Mouse (Mus musculus) kidney, embryonic 15.5 days (tissue): ENCODE measurements around the gene Rps8. TPM values are rescaled to one million over a fixed set of nuclear protein-coding genes. Genes with fewer than 3 reads are reported as not detected.

Experiments used
- ATAC-seq: fragments of 200-750 bp; cut with Nextera tagmentation; replicated peaks from 2 replicates; pipeline ENCODE4 v1.8.0; 2017; ENCODE audit warnings: moderate TSS enrichment; ENCODE audit not compliant: low FRiP score
- H3K27ac ChIP-seq: fragments of 300-500 bp; sonication (generic); 2 replicates; pipeline ENCODE4 v1.5.1; 2015; ENCODE audit warnings: mild to moderate bottlenecking, inconsistent platforms
- H3K27me3 ChIP-seq: fragments of 300-500 bp; sonication (generic); 2 replicates; pipeline ENCODE4 v1.6.1; 2015; ENCODE audit warnings: inconsistent platforms
- H3K36me3 ChIP-seq: fragments of 300-500 bp; sonication (generic); 2 replicates; pipeline ENCODE4 v1.6.1; 2015; ENCODE audit warnings: inconsistent platforms
- H3K4me1 ChIP-seq: fragments of 300-500 bp; sonication (generic); 2 replicates; pipeline ENCODE4 v1.6.1; 2015; ENCODE audit warnings: inconsistent platforms
- H3K4me2 ChIP-seq: fragments of 300-500 bp; sonication (generic); 2 replicates; pipeline ENCODE4 v1.6.1; 2015; ENCODE audit warnings: moderate library complexity, mild to moderate bottlenecking, inconsistent platforms
- H3K4me3 ChIP-seq: fragments of 300-500 bp; sonication (generic); replicated peaks from 2 replicates; pipeline ENCODE4 v1.5.1; 2015; ENCODE audit warnings: mild to moderate bottlenecking, inconsistent platforms
- H3K9ac ChIP-seq: fragments of 300-500 bp; sonication (generic); 2 replicates; pipeline ENCODE4 v1.6.1; 2015; ENCODE audit warnings: mild to moderate bottlenecking, inconsistent platforms
- H3K9me3 ChIP-seq: fragments of 300-500 bp; sonication (generic); replicated peaks from 2 replicates; pipeline ENCODE4 v1.6.1; 2016; ENCODE audit warnings: inconsistent platforms
- WGBS: fragments of 180-500 bp; shearing (Covaris S2); methylation state at CpG from one replicate; pipeline ENCODE4 v1.1.7; 2015; ENCODE audit warnings: mixed read lengths; 5-methylcytosine and 5-hydroxymethylcytosine counted together
- polyA plus RNA-seq: library from polyadenylated mRNA; unstranded; fragments of >200 nt; fragmentation: Nextera tagmentation; extraction: Ambion mirVana; gene quantifications from 2 replicates; pipeline ENCODE4 v1.2.1, GENCODE M21; 2015

Rps8 gene
- polyA plus RNA-seq, 1 experiment from 2014 or later = 1,027 TPM

DNA sequence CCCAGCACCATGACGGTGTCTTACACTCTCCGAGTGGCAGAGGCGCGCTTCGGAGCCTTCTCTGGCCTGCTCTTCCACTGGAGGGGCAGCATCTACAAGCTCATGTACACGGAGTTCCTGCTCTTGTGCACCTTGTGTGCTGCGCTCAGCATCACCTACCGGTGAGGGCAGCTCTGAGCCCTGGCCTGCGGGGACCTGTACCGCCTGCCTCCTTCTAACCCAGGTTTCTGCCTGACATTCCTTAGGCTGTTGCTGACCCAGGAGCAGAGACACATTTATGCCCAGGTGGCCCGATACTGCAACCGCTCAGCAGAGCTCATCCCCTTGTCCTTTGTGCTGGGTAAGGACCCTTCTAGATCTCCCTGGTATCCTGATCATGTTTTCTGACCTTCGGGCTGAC, 10.8 kb downstream of the Rps8 start:
- 93% methylated on average over 13 of the region's 13 CpGs for WGBS
- H3K36me3 ChIP-seq = peaks cover 22% of the 10 kb centered on the region

DNA sequence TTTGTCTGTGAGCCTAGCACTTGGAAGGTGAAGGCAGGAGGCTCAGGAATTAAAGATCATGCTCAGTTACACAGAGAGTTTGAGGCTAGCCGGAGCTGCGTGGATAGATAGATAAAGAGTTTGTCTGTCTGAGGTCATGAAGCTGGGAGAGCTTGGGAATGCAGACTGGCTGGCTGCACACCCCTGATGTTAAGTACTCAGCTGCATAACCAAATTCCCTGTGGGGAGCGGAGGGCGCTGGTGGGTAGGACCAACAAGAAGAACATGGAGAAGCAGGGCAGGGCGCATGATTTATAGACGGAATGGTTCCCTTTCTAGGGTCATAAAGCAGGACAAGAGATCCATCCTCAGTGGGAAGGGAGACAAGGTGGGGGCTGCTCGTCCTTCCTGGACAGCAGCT, 13.0 kb downstream of the Rps8 start:
- H3K36me3 ChIP-seq = 0 out of 2 replicates have a peak, but pooled peaks cover 2% of the 10 kb centered on the region
- no peak overlapping the region for H3K4me3 ChIP-seq
- H3K9me3 ChIP-seq = no peaks in the 10 kb centered on the region
- no peaks in the 10 kb centered on the region for H3K27me3 ChIP-seq
- no peak overlapping the region for H3K4me2 ChIP-seq
- 35% methylated on average over 7 of the region's 7 CpGs for WGBS
- ATAC-seq = no peak
- no peak overlapping the region for H3K9ac ChIP-seq
- H3K27ac ChIP-seq = no peak overlapping the region
- H3K4me1 ChIP-seq = peaks cover 9% of the 10 kb centered on the region

More for the DNA sequence above, 10.8 kb downstream of the Rps8 start:
- H3K4me3 ChIP-seq = no peak overlapping the region
- H3K27ac ChIP-seq = no peak overlapping the region
- H3K9ac ChIP-seq = no peak overlapping the region
- no peak for ATAC-seq
- peaks cover 4% of the 10 kb centered on the region for H3K4me1 ChIP-seq
- no peak overlapping the region for H3K4me2 ChIP-seq
- no peaks in the 10 kb centered on the region for H3K9me3 ChIP-seq
- H3K27me3 ChIP-seq = no peaks in the 10 kb centered on the region

DNA sequence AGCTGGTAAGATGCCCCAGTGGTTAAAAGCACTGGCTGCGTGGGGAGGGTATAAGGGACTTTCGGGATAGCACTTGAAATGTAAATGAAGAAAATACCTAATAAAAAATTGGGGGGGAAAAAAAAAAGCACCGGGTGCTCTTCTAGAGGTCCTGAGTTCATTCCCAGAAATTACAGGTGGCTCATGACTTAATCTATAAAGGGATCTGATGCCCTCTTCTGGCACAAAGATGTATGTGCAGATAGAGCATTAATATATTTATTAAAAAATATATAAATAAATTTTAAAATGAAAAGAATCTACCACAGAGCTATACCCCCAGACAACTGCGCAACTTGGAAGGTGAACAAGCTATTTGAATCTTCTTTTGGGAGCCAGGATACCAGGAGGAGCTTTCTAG, 15.4 kb downstream of the Rps8 start:
- Histone ChIP-seq H3K36me3 (no peaks in the 10 kb centered on the region), H3K27ac (no peak overlapping the region), H3K4me3 (no peak overlapping the region), H3K4me2 (no peak overlapping the region), H3K9ac (no peak overlapping the region), H3K9me3 (no peaks in the 10 kb centered on the region), H3K4me1 (peaks cover 9% of the 10 kb centered on the region), H3K27me3 (no peaks in the 10 kb centered on the region)
- ATAC-seq = no peak
- WGBS = 33% methylated on average over 4 of the region's 4 CpGs

DNA sequence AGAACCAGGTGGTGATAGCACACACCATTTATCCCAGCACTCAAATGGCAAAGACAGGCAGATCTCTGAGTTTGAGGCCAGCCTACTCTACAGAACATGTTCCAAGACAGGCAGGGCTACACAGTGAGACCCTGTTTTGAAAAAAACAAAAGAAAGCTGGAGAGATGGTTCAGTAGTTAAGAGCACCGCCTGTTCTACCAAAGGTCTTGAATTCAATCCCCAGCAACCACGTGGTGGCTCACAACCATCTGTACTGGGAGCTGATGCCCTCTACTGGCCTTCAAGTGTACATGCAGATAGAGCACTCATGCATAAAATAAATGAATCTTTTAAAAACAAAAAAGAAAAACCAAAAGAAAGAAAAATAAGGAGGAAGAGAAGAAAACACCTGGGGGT, 16.8 kb downstream of the Rps8 start:
- 3% methylated on average over 2 of the region's 2 CpGs for WGBS
- ATAC-seq = no peak
- no peaks in the 10 kb centered on the region for H3K9me3 ChIP-seq

DNA sequence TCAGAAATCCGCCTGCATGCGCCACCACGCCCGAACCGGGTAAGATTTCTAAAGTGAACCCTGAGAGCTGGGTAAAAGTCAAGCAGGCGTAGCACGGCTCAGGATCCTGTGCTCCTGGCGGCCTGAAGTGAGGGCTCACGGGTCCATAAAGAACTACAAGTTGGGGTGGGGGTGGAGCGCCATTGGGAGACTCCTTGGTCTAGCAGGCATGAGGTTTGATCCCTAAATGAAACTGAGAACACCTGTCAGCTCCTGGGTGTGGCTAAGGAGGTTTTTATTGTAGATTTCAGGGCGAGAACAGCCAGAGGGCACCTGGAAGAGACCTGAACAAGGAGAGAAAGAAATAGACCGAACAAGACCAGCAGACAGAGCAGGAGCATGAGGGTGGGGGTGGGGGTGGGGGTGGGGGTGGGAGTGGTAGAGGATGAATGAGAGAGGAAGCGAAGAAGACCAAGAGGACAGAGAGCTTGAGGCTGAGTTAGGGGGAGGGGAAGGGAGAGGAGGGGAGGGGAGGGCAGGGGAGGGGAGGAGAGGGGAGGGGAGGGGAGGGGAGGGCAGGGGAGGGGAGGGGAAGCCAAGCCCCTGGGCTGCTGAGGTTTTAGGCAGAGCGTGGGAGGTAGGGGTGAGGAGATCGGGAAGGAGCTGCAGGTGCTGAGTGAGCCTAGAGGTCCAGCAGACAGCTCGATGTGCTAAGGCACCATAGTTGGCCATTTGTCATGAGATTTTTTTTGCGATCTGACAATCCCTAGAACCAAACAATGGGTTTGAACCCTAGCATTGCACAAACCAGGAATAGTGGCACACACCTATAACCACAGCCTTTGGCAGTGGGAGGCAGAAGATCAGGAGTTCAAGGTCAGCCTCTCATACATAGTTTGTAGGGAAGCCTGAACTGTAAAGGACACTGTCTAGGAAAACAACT, 17.5 kb downstream of the Rps8 start:
- Histone ChIP-seq H3K4me1 (peaks cover 14% of the 10 kb centered on the region), H3K4me3 (no peak overlapping the region), H3K27ac (0 out of 2 replicates have a peak overlapping the region, but pooled peaks have one; percentile 4), H3K9ac (no peak overlapping the region), H3K9me3 (no peaks in the 10 kb centered on the region), H3K36me3 (no peaks in the 10 kb centered on the region), H3K4me2 (no peak overlapping the region), H3K27me3 (no peaks in the 10 kb centered on the region)
- no peak for ATAC-seq
- 54% methylated on average over 16 of the region's 17 CpGs for WGBS

More for the DNA sequence above, 16.8 kb downstream of the Rps8 start:
- H3K4me2 ChIP-seq = no peak overlapping the region
- no peaks in the 10 kb centered on the region for H3K36me3 ChIP-seq
- H3K4me3 ChIP-seq = no peak overlapping the region
- no peaks in the 10 kb centered on the region for H3K27me3 ChIP-seq
- H3K27ac ChIP-seq = 0 out of 2 replicates have a peak overlapping the region, but pooled peaks have one; percentile 4
- H3K4me1 ChIP-seq = peaks cover 12% of the 10 kb centered on the region
- no peak overlapping the region for H3K9ac ChIP-seq

DNA sequence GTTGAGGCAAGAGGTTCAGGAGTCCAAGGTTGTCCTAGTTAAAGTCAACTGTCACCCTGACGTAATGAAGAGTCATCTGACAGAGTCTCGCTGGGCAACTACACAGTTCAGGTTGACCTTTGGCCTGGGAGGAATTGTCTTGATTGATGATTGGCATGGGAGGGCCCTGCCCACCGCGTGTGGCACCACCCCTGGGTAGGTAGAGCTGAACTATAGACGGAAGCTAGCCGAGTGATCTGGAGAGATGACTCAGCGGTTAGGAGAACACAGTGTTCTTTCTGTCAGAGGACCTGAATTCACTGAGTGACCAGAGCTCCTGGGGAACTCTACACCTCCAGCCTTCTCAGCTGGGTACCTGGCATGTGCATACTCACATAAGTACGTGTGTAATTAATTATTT, 20.0 kb downstream of the Rps8 start:
- ATAC-seq = no peak; the same call in 1 of the 2 replicates
- peaks cover 3% of the 10 kb centered on the region; the same call in 1 of the 2 replicates for H3K36me3 ChIP-seq
- no peak overlapping the region for H3K4me2 ChIP-seq
- 32% methylated on average over 8 of the region's 8 CpGs for WGBS
- H3K27me3 ChIP-seq = peaks cover 22% of the 10 kb centered on the region
- no peak overlapping the region for H3K4me3 ChIP-seq
- no peak overlapping the region for H3K9ac ChIP-seq
- no peak overlapping the region for H3K27ac ChIP-seq
- no peaks in the 10 kb centered on the region for H3K9me3 ChIP-seq
- peaks cover 26% of the 10 kb centered on the region for H3K4me1 ChIP-seq

DNA sequence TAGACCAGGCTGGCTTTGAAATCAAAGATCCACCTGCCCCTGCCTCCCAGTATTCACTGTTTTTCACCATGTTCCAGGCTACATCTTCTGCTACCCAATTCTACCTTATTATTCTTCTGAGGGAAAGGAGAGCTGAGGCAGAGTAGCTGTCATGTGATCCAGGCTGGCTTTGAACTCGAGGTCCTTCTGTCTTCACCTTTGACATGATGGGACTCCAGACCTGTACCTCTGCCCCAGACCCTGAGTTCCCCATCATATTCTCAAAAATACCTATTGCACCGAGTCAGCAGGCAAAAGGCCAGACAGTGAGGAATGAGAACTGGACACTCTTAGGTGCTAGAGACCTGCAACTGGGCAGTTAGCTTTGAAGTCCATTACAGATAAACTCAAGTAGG, 21.4 kb downstream of the Rps8 start:
- H3K27ac ChIP-seq = no peak overlapping the region
- 39% methylated on average over 2 of the region's 2 CpGs for WGBS
- no peaks in the 10 kb centered on the region for H3K9me3 ChIP-seq
- peaks cover 22% of the 10 kb centered on the region for H3K27me3 ChIP-seq
- H3K9ac ChIP-seq = no peak overlapping the region
- peak overlapping the region; percentile 99 for H3K4me2 ChIP-seq
- no peak overlapping the region for H3K4me3 ChIP-seq
- peaks cover 3% of the 10 kb centered on the region; the same call in 1 of the 2 replicates for H3K36me3 ChIP-seq
- peaks cover 26% of the 10 kb centered on the region for H3K4me1 ChIP-seq
- ATAC-seq = no peak

DNA sequence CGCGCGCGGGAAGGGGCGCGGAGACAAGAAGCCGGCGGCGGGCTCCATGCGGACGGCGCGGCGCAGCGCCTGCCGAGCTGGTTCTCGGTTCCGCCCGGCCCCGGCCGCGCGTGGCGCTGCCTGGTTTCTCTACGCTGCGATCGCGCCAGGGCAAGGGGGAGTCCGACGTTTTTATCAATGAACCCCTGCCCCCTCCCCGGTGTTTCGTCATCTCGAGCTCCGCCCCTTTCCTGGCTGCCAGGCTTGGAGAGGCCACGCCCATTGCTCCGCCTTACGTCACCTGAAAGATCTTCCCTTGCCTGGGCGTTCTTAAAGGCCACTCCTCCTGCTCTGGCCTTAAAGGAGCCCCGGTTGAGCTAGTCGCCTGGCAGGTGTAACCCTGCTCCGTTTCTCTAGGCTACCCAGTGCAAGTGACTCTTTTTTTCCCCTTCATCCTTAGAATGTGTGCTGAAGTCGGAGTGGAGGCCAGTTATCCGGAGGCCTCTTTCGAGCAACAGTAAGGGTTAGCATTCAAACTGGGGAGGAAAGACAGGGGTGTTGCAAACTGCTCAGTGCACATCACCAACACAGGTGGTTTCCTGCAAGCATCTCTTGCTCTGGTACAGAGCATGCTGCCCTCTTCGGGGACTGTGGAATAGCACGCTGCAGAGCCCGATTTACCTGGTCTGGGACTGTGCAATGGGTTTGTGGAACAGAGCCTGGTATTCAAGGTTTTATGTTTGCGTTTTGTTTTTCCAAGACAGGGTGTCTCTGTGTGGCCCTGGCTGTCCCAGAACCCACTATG, 22.0 kb downstream of the Rps8 start, which contains the start of gene Plk3:
TSS of gene Plk3 (minus strand) at position 147 of the 784 bp plus-strand sequence.
- H3K27ac ChIP-seq = no peak within 1 kb of the TSS
- peak; percentile 93 for ATAC-seq
- 3% methylated on average over 43 of the region's 48 CpGs for WGBS
- peak within 1 kb of the TSS; percentile 99 for H3K4me2 ChIP-seq
- H3K4me1 ChIP-seq = peaks cover 24% of the 10 kb centered on the region
- peaks cover 6% of the 10 kb centered on the region; the same call in 1 of the 2 replicates for H3K36me3 ChIP-seq
- H3K27me3 ChIP-seq = peaks cover 22% of the 10 kb centered on the region
- H3K9me3 ChIP-seq = no peaks in the 10 kb centered on the region
- H3K9ac ChIP-seq = peak within 1 kb of the TSS; percentile 88
- H3K4me3 ChIP-seq = peak within 1 kb of the TSS; percentile 79

DNA sequence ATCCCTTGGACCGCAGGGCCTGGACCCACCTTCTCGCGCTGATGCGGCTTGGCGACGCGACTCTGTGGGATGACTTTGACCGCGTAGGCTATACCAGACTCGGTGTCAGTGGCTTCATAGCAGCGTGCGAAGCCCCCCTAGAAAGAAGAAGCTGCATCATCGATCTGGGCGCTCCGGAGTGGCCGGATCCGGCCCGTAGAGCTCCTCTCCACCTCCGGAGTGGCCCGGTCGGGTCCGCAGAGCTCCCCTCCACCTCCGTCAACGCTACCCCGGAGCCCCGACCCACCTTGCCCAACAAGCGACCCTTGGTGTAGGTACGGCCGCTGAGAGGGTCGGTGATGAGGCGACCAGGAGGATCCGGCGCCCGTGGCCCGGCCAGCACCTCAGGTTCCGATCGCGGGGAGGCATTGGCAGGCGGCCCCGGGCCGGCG, 22.7 kb downstream of the Rps8 start:
- WGBS = under 1% methylated on average over 42 of the region's 42 CpGs
- Histone ChIP-seq H3K36me3 (peaks cover 11% of the 10 kb centered on the region; the same call in 1 of the 2 replicates), H3K27me3 (peaks cover 22% of the 10 kb centered on the region), H3K4me1 (peaks cover 21% of the 10 kb centered on the region), H3K27ac (no peak overlapping the region), H3K4me2 (peak overlapping the region; percentile 99), H3K9ac (peak overlapping the region; percentile 88), H3K9me3 (no peaks in the 10 kb centered on the region), H3K4me3 (peak overlapping the region; percentile 79)
- ATAC-seq = peak; percentile 38

DNA sequence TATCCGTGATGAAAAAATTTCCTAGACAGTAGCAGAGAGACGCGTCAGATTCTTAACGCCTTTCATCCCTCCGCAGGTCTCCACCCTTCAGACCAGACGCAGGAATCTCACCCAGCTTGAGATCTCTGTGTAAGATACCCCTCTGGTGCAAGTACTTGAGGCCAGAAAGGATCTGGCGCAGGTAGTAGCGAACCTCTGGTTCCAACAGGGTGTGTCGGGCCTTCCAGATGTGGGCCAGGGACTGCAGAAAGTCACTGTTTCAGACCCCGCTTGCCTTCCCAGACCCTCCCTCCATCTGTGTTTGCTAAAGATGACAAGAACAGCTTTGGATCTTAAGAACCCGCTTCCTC, 23.3 kb downstream of the Rps8 start:
- H3K27me3 ChIP-seq = peaks cover 22% of the 10 kb centered on the region
- 25% methylated on average over 11 of the region's 11 CpGs for WGBS
- H3K4me1 ChIP-seq = peaks cover 21% of the 10 kb centered on the region
- H3K4me2 ChIP-seq = peak overlapping the region; percentile 99
- H3K27ac ChIP-seq = no peak overlapping the region
- H3K9me3 ChIP-seq = no peaks in the 10 kb centered on the region
- H3K36me3 ChIP-seq = peaks cover 17% of the 10 kb centered on the region; the same call in 1 of the 2 replicates
- H3K9ac ChIP-seq = peak overlapping the region; percentile 88
- ATAC-seq = no peak
- peak overlapping the region; percentile 79 for H3K4me3 ChIP-seq

DNA sequence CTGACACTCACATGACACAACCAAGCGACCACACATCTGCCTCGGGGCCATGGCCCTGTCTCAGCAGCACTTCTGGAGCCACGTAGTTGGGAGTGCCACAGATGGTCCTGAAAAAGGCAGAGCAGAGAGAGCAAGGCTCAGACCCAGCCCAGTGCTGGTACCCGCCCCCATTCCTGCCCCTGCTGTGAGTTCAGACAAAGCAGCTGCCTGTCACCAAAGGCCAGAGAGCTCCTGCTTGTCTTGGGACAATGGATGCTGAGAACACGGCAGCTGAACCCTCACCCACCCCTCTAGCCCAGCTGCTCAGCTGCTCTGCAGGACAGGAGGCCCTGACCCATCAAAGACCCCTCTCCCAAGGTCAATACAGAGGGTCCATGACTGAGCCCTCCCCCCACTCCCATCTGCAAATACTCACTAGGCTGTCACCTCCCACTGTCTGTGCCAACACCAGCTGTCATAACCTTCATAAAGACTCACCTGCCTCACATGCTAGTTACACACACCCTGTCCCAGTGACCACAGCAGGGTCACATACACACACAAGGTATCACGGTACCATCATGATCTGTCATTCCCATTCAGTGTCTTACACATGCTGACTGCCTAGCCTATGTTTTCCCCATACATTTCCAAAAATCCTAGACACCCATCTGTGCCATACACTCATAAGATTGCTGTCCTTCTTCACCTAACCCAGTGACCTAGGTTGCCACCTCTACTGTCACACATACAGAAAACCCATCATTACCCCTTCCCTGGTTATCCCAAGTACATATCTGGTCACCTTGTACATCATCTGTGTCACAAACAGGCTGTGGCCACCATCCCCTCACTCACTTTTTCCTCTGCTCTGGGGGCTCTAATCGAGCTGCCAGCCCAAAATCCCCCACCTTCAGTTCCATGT, 23.9 kb downstream of the Rps8 start:
- Histone ChIP-seq H3K4me3 (peak overlapping the region; percentile 79), H3K9me3 (no peaks in the 10 kb centered on the region), H3K27me3 (peaks cover 22% of the 10 kb centered on the region), H3K36me3 (peaks cover 18% of the 10 kb centered on the region; the same call in 1 of the 2 replicates), H3K4me1 (peaks cover 21% of the 10 kb centered on the region), H3K9ac (no peak overlapping the region), H3K27ac (no peak overlapping the region), H3K4me2 (peak overlapping the region; percentile 99)
- WGBS = 42% methylated on average over 7 of the region's 7 CpGs
- no peak for ATAC-seq
